Mouse (Mus musculus) embryonic fibroblast, embryonic 13.5 days (primary cell): ENCODE measurements around the gene Anp32b.

ENCODE experiments used
- CTCF ChIP-seq: IDR thresholded peaks from 2 replicates; pipeline ENCODE4 v1.5.1; 2011; ENCODE audit warnings: mild to moderate bottlenecking, control low read depth, low read length, moderate library complexity, borderline replicate concordance; ENCODE audit not compliant: insufficient read depth
- POLR2A ChIP-seq: IDR thresholded peaks from 2 replicates; pipeline ENCODE4 v1.6.1; 2011; ENCODE audit warnings: low read depth, mild to moderate bottlenecking, control low read depth, low read length, moderate library complexity

- TF ChIP-seq CTCF (no peak), POLR2A (no peak)
These were observed 36.6 kb downstream of the Anp32b start for GRCm38 (mm10) chr4:46487348-46487747.
